Mouse (Mus musculus): ENCODE data around the gene Reg3d.
"Not testable (repeated sequence)": the region's sequence is repeated elsewhere in the genome, so short reads cannot be mapped to it uniquely, and the experiment has no call there.

Reg3d gene

DNA sequence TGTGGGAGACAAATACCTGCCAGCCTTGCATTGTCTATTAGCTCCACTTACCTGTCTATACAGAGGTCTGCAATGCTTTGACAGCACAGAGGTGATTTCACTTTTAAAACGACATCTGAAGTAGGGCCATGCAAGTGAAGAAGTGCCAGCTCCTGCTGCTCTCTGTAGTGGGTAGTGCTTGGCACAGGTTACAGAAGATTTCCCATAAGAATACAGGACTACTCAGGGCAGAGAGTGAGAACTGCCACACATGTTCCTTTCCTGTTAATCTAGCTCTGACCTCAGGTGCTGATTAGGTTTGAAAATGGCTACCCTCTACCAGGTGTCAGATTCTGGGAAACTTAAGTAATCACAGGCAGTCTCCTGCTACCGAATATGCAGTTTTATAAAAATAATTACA, at the start of gene Reg3d:
Reg3d (minus strand) TSS at position 101 of the 400 bp plus-strand sequence.
- CTCF ChIA-PET: no interaction called here

GRCm38 (mm10) chr6:78425497-78425896, 46.8 kb upstream of the Reg3d start:
- CTCF ChIA-PET: no interaction called here

DNA sequence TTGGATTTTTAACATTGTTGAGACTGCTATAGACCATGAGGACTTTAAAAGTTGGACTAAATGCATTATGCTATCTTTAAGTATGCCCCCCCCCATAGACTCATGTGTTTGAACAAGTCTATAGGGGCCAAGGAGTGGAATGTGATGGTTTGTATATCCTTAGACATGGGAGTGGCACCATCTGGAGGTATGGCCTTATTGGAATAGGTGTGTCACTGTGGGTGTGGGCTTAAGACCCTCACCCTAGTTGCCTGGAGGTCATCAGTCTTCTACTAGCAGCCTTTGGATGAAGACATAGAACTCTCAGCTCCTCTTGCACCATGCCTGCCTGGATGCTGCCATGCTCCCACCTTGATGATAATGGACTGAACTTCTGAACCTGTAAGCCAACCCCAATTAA, 43.7 kb upstream of the Reg3d start, which contains the start of gene Reg1:
Reg1 (plus strand) TSS at position 301 of the 400 bp plus-strand sequence.
- CTCF ChIA-PET: not testable (repeated sequence)

DNA sequence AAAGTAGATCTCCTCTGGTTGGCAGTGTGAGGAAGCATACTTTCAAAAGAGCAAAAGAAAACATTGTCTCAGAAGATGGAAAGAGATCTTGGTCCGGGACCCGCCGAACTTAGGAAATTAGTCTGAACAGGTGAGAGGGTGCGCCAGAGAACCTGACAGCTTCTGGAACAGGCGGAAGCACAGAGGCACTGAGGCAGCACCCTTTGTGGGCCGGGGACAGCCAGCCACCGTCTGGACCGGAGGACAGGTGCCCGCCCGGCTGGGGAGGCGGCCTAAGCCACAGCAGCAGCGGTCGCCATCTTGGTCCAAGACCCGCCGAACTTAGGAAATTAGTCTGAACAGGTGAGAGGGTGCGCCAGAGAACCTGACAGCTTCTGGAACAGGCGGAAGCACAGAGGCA, 16.7 kb upstream of the Reg3d start, which contains the start of gene Reg2:
Reg2 (plus strand) TSS at position 301 of the 400 bp plus-strand sequence.
- CTCF ChIA-PET: not testable (repeated sequence)

- CTCF ChIA-PET: no interaction called here
Measured at GRCm38 (mm10) chr6:78385609-78386008, 6.9 kb upstream of the Reg3d start.

- CTCF ChIA-PET: no interaction called here
Measured at GRCm38 (mm10) chr6:78380409-78380808, 1.7 kb upstream of the Reg3d start, which contains the start of gene Reg3a. TSS of gene Reg3a (plus strand) at chr6:78380709.

- CTCF ChIA-PET: no interaction called here
Measured at GRCm38 (mm10) chr6:78370357-78370756, 8.3 kb downstream of the Reg3d start, which contains the start of gene Reg3b. TSS of gene Reg3b (plus strand) at chr6:78370657.

- CTCF ChIA-PET: no interaction called here
Measured at GRCm38 (mm10) chr6:78361971-78362563, 16.6 kb downstream of the Reg3d start.

GRCm38 (mm10) chr6:78341689-78342088, 37.0 kb downstream of the Reg3d start:
- CTCF ChIA-PET: no interaction called here

- CTCF ChIA-PET: no interaction called here
Measured at GRCm38 (mm10) chr6:78340296-78340695, 38.4 kb downstream of the Reg3d start.

GRCm38 (mm10) chr6:78331919-78332569, 46.6 kb downstream of the Reg3d start:
- CTCF ChIA-PET: no interaction called here

- CTCF ChIA-PET: interaction anchor here (0.6 kb wide), 1 partner anchor 36 kb away, joined by 3 read pairs; no protein-coding TSS in a partner anchor
Measured at GRCm38 (mm10) chr6:78329166-78329565, 49.5 kb downstream of the Reg3d start.

GRCm38 (mm10) chr6:78327798-78328197, 50.9 kb downstream of the Reg3d start:
- CTCF ChIA-PET: no interaction called here
